Mouse (Mus musculus) cerebellum, adult 2 months (tissue): ENCODE measurements around the gene Svep1.

Source experiments
- CTCF ChIP-seq: fragments of 200-500 bp; IDR thresholded peaks from 2 replicates; pipeline ENCODE4 v1.5.1; 2011; ENCODE audit warnings: low read depth, mild to moderate bottlenecking, control low read depth, low read length, moderate library complexity, borderline replicate concordance; ENCODE audit not compliant: insufficient read depth
- POLR2A ChIP-seq: fragments of 200-500 bp; IDR thresholded peaks from 2 replicates; pipeline ENCODE4 v1.6.1; 2011; ENCODE audit warnings: low read length, control low read depth, borderline replicate concordance; ENCODE audit not compliant: insufficient read depth

GRCm38 (mm10) chr4:58109793-58110192, 96.9 kb downstream of the Svep1 start:
- TF ChIP-seq CTCF = no peak
- TF ChIP-seq POLR2A = no peak
